Mouse (Mus musculus) lung, adult 2 months (tissue): ENCODE data around the gene Map2k3.
A peak's percentile ranks its signal among the peaks of the same experiment; 100 is the strongest.

Experiments
- CTCF ChIP-seq: fragments of 200-500 bp; IDR thresholded peaks from 2 replicates; pipeline ENCODE4 v1.5.1; 2011; ENCODE audit warnings: mild to moderate bottlenecking, low read length, control low read depth; ENCODE audit not compliant: insufficient read depth
- POLR2A ChIP-seq: fragments of 200-500 bp; IDR thresholded peaks from 2 replicates; pipeline ENCODE4 v1.6.1; 2011; ENCODE audit warnings: low read depth, mild to moderate bottlenecking, control low read depth, low read length, borderline replicate concordance; ENCODE audit errors: extremely low read depth

DNA sequence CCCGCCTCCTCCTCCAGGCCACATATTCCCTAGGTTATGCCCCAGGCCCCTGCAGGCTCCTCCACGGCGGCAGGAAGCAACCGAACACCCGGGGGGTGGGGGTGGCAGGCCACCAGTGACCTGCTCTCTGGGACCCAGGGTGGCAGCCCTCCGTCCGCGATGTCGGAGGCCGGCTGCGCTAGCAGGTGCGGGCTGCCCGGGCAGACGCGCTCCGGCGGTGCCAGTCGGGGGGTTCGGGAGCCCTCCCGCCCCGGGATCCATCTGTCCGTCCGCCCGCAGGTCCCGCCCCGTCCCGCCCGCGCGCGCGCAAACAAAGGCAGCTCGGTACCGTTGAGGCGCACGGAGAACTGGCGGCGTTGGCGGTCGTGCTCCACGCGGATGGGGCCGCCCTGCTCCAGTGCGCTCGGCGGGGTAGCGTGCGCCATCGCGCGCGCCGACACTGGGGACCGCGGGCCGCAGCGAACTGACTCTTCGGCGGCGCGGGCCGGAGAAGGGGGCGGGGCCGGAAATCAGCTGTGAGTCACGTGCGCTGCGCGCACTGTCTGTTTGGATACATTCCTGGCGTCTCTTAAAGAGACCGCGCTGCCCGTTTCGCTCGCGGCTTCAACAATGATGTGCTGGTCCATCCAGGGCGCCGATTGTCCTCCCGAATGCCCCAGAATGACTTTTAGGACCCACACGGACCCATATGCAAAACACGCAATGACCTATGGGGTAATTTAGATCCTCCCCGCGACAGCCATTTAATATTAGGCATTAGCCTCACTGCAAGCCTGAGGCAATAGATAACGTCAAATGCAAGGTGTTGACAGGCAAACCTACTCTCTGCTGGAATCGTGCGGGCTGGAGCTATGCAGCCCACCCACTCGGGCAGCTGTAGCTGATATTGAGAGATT is 18.3 kb upstream of the Map2k3 start:
- TF ChIP-seq CTCF (no peak), POLR2A (peak; percentile 46; the same call in 1 of the 2 replicates)
